Mouse (Mus musculus) heart, postnatal 14 days (tissue): ENCODE data around the gene Psma5. TPM values are rescaled to one million over a fixed set of nuclear protein-coding genes. Genes with fewer than 3 reads are reported as not detected.
"Not testable (repeated sequence)": the region's sequence is repeated elsewhere in the genome, so short reads cannot be mapped to it uniquely, and the experiment has no call there.

Experiments
- DNase-seq, 2 experiments: peaks; one replicate each; pipeline ENCODE4 v3.0.0; 2021 to 2022
- intact Hi-C: fragments of 180-260 bp; cut with DNase I; formaldehyde crosslinking; loops from one replicate; pipeline ENCODE4 v1.15.1; 2025
- long read RNA-seq, 2 experiments: library from polyadenylated mRNA; stranded (forward); transcript quantifications; one replicate each; pipeline ENCODE4 v2.0.0; 2021
- total RNA-seq, 2 experiments: library from RNA; stranded (reverse); gene quantifications; 2 replicates each; pipeline ENCODE4 v1.2.3; 2021

The Psma5 gene
- total RNA-seq, result 10 to 100 TPM; 58.9 to 62.4 TPM
- long read RNA-seq, experiment 1, transcript Psma5-201 (9 exons, 1,239 nt), result major isoform, 113 of 115 reads
- long read RNA-seq, experiment 1, partial matches to known transcripts, result 2 of 115 reads
- long read RNA-seq, experiment 1, other reads (novel, unspliced or antisense), result 0 of 115 reads
- long read RNA-seq, experiment 2, transcript Psma5-201 (9 exons, 1,239 nt), result major isoform, 102 of 107 reads
- long read RNA-seq, experiment 2, partial matches to known transcripts, result 1 of 107 reads
- long read RNA-seq, experiment 2, other reads (novel, unspliced or antisense), result 4 of 107 reads

GRCm38 (mm10) chr3:108256719-108257637, at the start of gene Psma5:
Psma5 (plus strand) TSS chr3:108256926.
- DNase-seq, result peak; percentile 92 to 94
- intact Hi-C loops, result loop anchor here (5.0 kb wide), 2 partner anchors 45 to 95 kb away; partner anchors contain the start of gene Atxn7l2

- intact Hi-C loops, result no loop called here
- DNase-seq, result no peak
These were observed 47.7 kb upstream of the Psma5 start for GRCm38 (mm10) chr3:108209001-108209400.

- intact Hi-C loops, result no loop called here
- no peak for DNase-seq
These were observed 47.2 kb upstream of the Psma5 start for GRCm38 (mm10) chr3:108209536-108209935.

GRCm38 (mm10) chr3:108209946-108210770, 46.6 kb upstream of the Psma5 start:
- peak; percentile 93 to 94 for DNase-seq
- intact Hi-C loops, result loop anchor here (5.0 kb wide), 1 partner anchor 47 kb away; the partner anchor contains the start of gene Psma5

- no peak for DNase-seq
- intact Hi-C loops, result loop anchor here (5.0 kb wide), 1 partner anchor 47 kb away; the partner anchor contains the start of gene Psma5
These were observed 46.0 kb upstream of the Psma5 start, which contains the start of gene Atxn7l2 for GRCm38 (mm10) chr3:108210771-108211139. Atxn7l2 (minus strand) TSS chr3:108210934.

GRCm38 (mm10) chr3:108211845-108212244, 44.9 kb upstream of the Psma5 start:
- DNase-seq, result no peak
- intact Hi-C loops, result loop anchor here (5.0 kb wide), 1 partner anchor 45 kb away; the partner anchor contains the start of gene Psma5

- no peak for DNase-seq
- intact Hi-C loops, result loop anchor here (5.0 kb wide), 1 partner anchor 45 kb away; the partner anchor contains the start of gene Psma5
These were observed 44.3 kb upstream of the Psma5 start for GRCm38 (mm10) chr3:108212406-108212805.

- DNase-seq, result peak in 1 of 2 experiments; percentile 46
- intact Hi-C loops, result loop anchor here (5.0 kb wide), 1 partner anchor 43 kb away; the partner anchor contains the start of gene Psma5
These were observed 42.0 kb upstream of the Psma5 start for GRCm38 (mm10) chr3:108214734-108215133.

GRCm38 (mm10) chr3:108220661-108221060, 36.1 kb upstream of the Psma5 start:
- intact Hi-C loops, result no loop called here
- no peak for DNase-seq

- intact Hi-C loops, result no loop called here
- no peak for DNase-seq
These were observed 30.8 kb upstream of the Psma5 start for GRCm38 (mm10) chr3:108225711-108226557.

GRCm38 (mm10) chr3:108226558-108227350, 30.0 kb upstream of the Psma5 start, which contains the start of gene Sypl2:
Sypl2 (minus strand) TSS chr3:108226648.
- peak; percentile 51 to 57 for DNase-seq
- intact Hi-C loops, result no loop called here

- no peak for DNase-seq
- intact Hi-C loops, result no loop called here
These were observed 29.2 kb upstream of the Psma5 start for GRCm38 (mm10) chr3:108227521-108227920.

GRCm38 (mm10) chr3:108231646-108232045, 25.1 kb upstream of the Psma5 start:
- DNase-seq, result no peak
- intact Hi-C loops, result no loop called here

GRCm38 (mm10) chr3:108237474-108238102, 19.1 kb upstream of the Psma5 start:
- DNase-seq, intact Hi-C loops: not testable (repeated sequence)

- intact Hi-C loops, result no loop called here
- no peak for DNase-seq
These were observed 15.4 kb upstream of the Psma5 start for GRCm38 (mm10) chr3:108241243-108241839.

GRCm38 (mm10) chr3:108246857-108247256, 9.9 kb upstream of the Psma5 start:
- DNase-seq, result no peak
- intact Hi-C loops, result no loop called here

- intact Hi-C loops, result loop anchor here (5.0 kb wide), 2 partner anchors 46 to 96 kb away; partner anchors contain the start of gene Atxn7l2
- no peak for DNase-seq
These were observed 1.2 kb downstream of the Psma5 start for GRCm38 (mm10) chr3:108257831-108258500.
